Mouse (Mus musculus): ENCODE measurements around the gene Llgl2. TPM values are rescaled to one million over a fixed set of nuclear protein-coding genes. Genes with fewer than 3 reads are reported as not detected.

Llgl2 gene
- total and polyA plus RNA-seq, 3 experiments, result 3.8 to 12.3 (median 9.2) TPM

DNA sequence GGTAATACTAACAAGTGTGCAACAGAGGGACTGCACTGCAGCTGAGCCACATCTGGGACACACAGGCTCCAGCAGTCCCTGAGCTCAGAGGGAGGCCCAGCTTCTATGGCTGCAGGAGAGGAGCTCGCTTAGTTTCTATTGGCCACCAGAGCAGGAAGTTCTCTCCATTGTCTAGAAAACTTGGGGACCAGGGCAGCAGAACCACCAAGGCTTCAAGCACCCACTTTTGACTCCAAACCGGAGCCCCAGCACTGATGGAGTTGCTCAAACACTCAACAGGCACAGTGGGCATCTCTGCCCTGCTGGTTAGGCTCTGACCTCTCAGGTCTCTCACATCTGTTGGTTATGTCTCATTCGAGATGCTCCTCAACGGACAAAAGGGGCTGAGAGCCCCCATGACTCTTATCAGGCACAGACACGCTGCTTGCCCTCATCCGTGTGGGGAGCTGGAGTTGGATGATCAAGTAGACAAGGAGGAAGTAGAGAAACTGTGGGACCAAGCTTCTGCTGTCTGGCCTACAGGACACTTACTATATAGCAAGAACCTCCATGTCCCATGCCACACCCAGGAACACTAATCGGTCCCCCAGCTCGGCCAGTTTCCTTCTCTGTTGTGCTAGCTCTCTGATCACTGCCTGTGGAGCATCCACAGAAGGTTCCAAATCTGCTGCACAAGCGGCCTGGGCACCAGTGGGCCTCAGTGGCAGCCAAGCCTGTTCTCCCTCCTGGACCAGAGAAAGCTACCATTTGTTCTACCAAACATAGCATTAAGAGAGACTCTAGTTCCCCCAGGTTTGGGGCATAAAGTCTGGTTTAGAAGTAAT lies 77.7 kb downstream of the Llgl2 start:
- Histone ChIP-seq H3K4me2 (ENCODE audit: insufficient read depth, low read depth, poor library complexity, severe bottlenecking) (no peak overlapping the region), H3K79me2 (replicated peaks; ENCODE audit: control insufficient read depth, extremely low read depth, insufficient read depth, poor library complexity, severe bottlenecking) (no peaks in the 10 kb centered on the region), H3K9me3 (replicated peaks; ENCODE audit: low read length) (no peaks in the 10 kb centered on the region), H3K9ac (ENCODE audit: insufficient read depth, low read depth) (no peak overlapping the region), H3K36me3 (replicated peaks in 1 of 2; ENCODE audit: control insufficient read depth in 1 of 2, insufficient read depth in 1 of 2, low read length in 1 of 2) (peaks cover 12 to 68% of the 10 kb centered on the region in 2 experiments), H3K4me3 (replicated peaks in 1 of 3; ENCODE audit: low read depth in 2 of 3, low read length in 2 of 3, poor library complexity in 1 of 3) (no peak overlapping the region), H3K27ac (ENCODE audit: insufficient read depth, low read depth) (no peak overlapping the region), H3K27me3 (replicated peaks) (no peaks in the 10 kb centered on the region), H3K4me1 (ENCODE audit: control insufficient read depth in 1 of 2, insufficient read depth in 2 of 2) (peaks cover 31 to 91% of the 10 kb centered on the region in 2 experiments)
- in situ Hi-C loops (cut with MboI; ENCODE audit: low pct_ligation_motif_present, low pct_unique_long_range_greater_than_20kb, low sequenced_read_pairs) (no loop called here), dilution Hi-C loops (cut with MboI; ENCODE audit: extremely low pct_ligation_motif_present, extremely low pct_unique_long_range_greater_than_20kb, low sequenced_read_pairs) (no loop called here)
- no peak for DNase-seq (ENCODE audit: extremely low read depth)
- TF ChIP-seq MAX (IDR thresholded peaks at IDR 0.05; ENCODE audit: low read length) (no peak), UBTF (IDR thresholded peaks at IDR 0.05; ENCODE audit: low read depth, low read length) (no peak)

DNA sequence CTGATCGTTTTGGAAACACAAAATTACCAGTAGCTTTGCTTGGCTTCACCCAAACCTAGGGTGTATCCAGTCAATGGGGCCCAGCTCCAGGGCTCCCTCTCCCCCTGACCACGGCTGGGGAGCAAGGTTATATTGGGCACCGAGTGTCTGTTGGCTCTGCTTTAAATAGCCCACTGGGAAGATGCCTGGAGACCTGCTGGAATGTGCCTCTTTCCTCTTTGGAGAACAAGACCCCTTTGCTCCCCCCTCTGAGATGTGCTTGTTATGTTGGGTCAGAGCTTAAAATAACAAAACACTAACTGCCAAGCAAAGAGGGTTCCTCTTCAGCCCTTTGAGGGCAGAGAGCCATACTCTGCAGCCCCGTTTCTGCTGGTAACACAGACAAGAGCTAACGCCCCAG lies 78.3 kb downstream of the Llgl2 start:
- Histone ChIP-seq H3K27ac (ENCODE audit: insufficient read depth, low read depth) (no peak overlapping the region), H3K9me3 (replicated peaks; ENCODE audit: low read length) (no peaks in the 10 kb centered on the region), H3K4me1 (ENCODE audit: control insufficient read depth in 1 of 2, insufficient read depth in 2 of 2) (peaks cover 31 to 97% of the 10 kb centered on the region in 2 experiments), H3K79me2 (replicated peaks; ENCODE audit: control insufficient read depth, extremely low read depth, insufficient read depth, poor library complexity, severe bottlenecking) (no peaks in the 10 kb centered on the region), H3K4me3 (replicated peaks in 1 of 3; ENCODE audit: low read depth in 2 of 3, low read length in 2 of 3, poor library complexity in 1 of 3) (no peak overlapping the region), H3K27me3 (replicated peaks) (no peaks in the 10 kb centered on the region), H3K36me3 (replicated peaks in 1 of 2; ENCODE audit: control insufficient read depth in 1 of 2, insufficient read depth in 1 of 2, low read length in 1 of 2) (peaks cover 5 to 67% of the 10 kb centered on the region in 2 experiments), H3K9ac (ENCODE audit: insufficient read depth, low read depth) (no peak overlapping the region), H3K4me2 (ENCODE audit: insufficient read depth, low read depth, poor library complexity, severe bottlenecking) (no peak overlapping the region)
- dilution Hi-C loops (cut with MboI; ENCODE audit: extremely low pct_ligation_motif_present, extremely low pct_unique_long_range_greater_than_20kb, low sequenced_read_pairs), result no loop called here
- no peak for TF ChIP-seq GABPA (IDR thresholded peaks at IDR 0.05; ENCODE audit: insufficient replicate concordance, low read depth, low read length)
- TF ChIP-seq PAX5 (IDR thresholded peaks at IDR 0.05; ENCODE audit: low read length), result no peak
- no peak for TF ChIP-seq E2F4 (IDR thresholded peaks at IDR 0.05; ENCODE audit: insufficient replicate concordance, low read depth, low read length)
- TF ChIP-seq SMC3 (IDR thresholded peaks at IDR 0.05; ENCODE audit: low read depth, low read length), result no peak
- no peak for TF ChIP-seq MAX (IDR thresholded peaks at IDR 0.05; ENCODE audit: low read length)
- TF ChIP-seq ETS1 (conservative IDR thresholded peaks at IDR 0.05; ENCODE audit: low read depth, low read length), result no peak
- TF ChIP-seq MEF2A (IDR thresholded peaks at IDR 0.05; ENCODE audit: borderline replicate concordance, low read depth, low read length), result no peak
- TF ChIP-seq NRF1 (IDR thresholded peaks at IDR 0.05; ENCODE audit: low read depth, low read length), result no peak
- TF ChIP-seq ZKSCAN1 (IDR thresholded peaks at IDR 0.05; ENCODE audit: borderline replicate concordance, low read depth, low read length), result no peak
- TF ChIP-seq POLR2AphosphoS2 (IDR thresholded peaks at IDR 0.05; ENCODE audit: low read depth, low read length), result no peak
- no peak for TF ChIP-seq IRF4 (IDR thresholded peaks at IDR 0.05; ENCODE audit: low read depth, low read length)
- TF ChIP-seq TCF12 (IDR thresholded peaks at IDR 0.05; ENCODE audit: low read depth, low read length), result no peak
- TF ChIP-seq ZMIZ1 (IDR thresholded peaks at IDR 0.05; ENCODE audit: low read depth, low read length), result no peak
- TF ChIP-seq HCFC1 (IDR thresholded peaks at IDR 0.05; ENCODE audit: low read depth, low read length), result no peak
- in situ Hi-C loops (cut with MboI; ENCODE audit: low pct_ligation_motif_present, low pct_unique_long_range_greater_than_20kb, low sequenced_read_pairs), result no loop called here
- DNase-seq (ENCODE audit: extremely low read depth), result no peak
